Mouse (Mus musculus) liver, embryonic 11.5 days (tissue): ENCODE data around the gene Nup107. TPM values are rescaled to one million over a fixed set of nuclear protein-coding genes. Genes with fewer than 3 reads are reported as not detected.
A peak's percentile ranks its signal among the peaks of the same experiment; 100 is the strongest.

Experiments used
- ATAC-seq: fragments of 200-750 bp; cut with Nextera tagmentation; replicated peaks from 2 replicates; pipeline ENCODE4 v1.8.0; 2017; ENCODE audit warnings: moderate number of reproducible peaks, mild to moderate bottlenecking, moderate TSS enrichment, moderate library complexity; ENCODE audit not compliant: low FRiP score
- DNase-seq: peaks from one replicate; pipeline ENCODE4 v3.0.0-alpha.2; 2017; ENCODE audit warnings: low spot score
- H3K27ac ChIP-seq: fragments of 300-500 bp; sonication (generic); 2 replicates; pipeline ENCODE4 v1.5.1; 2014; ENCODE audit warnings: mild to moderate bottlenecking, low read depth, low read length, control low read depth
- H3K27me3 ChIP-seq: fragments of 300-500 bp; sonication (generic); replicated peaks from 2 replicates; pipeline ENCODE4 v1.6.1; 2014; ENCODE audit warnings: low read length, mixed read lengths; ENCODE audit not compliant: control insufficient read depth, insufficient read depth
- H3K36me3 ChIP-seq: fragments of 300-500 bp; sonication (generic); 2 replicates; pipeline ENCODE4 v1.6.1; 2014; ENCODE audit warnings: mild to moderate bottlenecking, low read length, moderate library complexity, mixed read lengths; ENCODE audit not compliant: control insufficient read depth, insufficient read depth
- H3K4me1 ChIP-seq: fragments of 300-500 bp; sonication (generic); replicated peaks from 2 replicates; pipeline ENCODE4 v1.6.1; 2014; ENCODE audit warnings: low read length, mixed read lengths; ENCODE audit not compliant: control insufficient read depth, insufficient read depth
- H3K4me2 ChIP-seq: fragments of 300-500 bp; sonication (generic); 2 replicates; pipeline ENCODE4 v1.6.1; 2014; ENCODE audit warnings: mild to moderate bottlenecking, control low read depth, moderate library complexity
- H3K4me3 ChIP-seq: fragments of 300-500 bp; sonication (generic); 2 replicates; pipeline ENCODE4 v1.5.1; 2014; ENCODE audit warnings: low read depth, low read length, control low read depth
- H3K9ac ChIP-seq: fragments of 300-500 bp; sonication (generic); 2 replicates; pipeline ENCODE4 v1.6.1; 2014; ENCODE audit warnings: low read depth, low read length, control low read depth
- H3K9me3 ChIP-seq: fragments of 300-500 bp; sonication (generic); 2 replicates; pipeline ENCODE4 v1.6.1; 2016; ENCODE audit warnings: low read length, inconsistent platforms, mixed read lengths; ENCODE audit not compliant: control insufficient read depth
- WGBS: fragments of 180-500 bp; shearing (Covaris S2); extraction: QIAGEN DNeasy Blood & Tissue Kit; methylation state at CpG from one replicate; pipeline ENCODE4 v1.1.7; 2014; 5-methylcytosine and 5-hydroxymethylcytosine counted together
- polyA plus RNA-seq: library from polyadenylated mRNA; unstranded; fragments of >200 nt; fragmentation: Nextera tagmentation; extraction: Ambion mirVana; gene quantifications from 2 replicates; pipeline ENCODE4 v1.2.1, GENCODE M21; 2014

The Nup107 gene
- polyA plus RNA-seq, 1 experiment from 2014 or later: 102 TPM

GRCm38 (mm10) chr10:117797684-117798083 lies 5.2 kb upstream of the Nup107 start:
- WGBS: 71% methylated on average over 7 of the region's 7 CpGs

GRCm38 (mm10) chr10:117797106-117797505 lies 4.6 kb upstream of the Nup107 start:
- no peak for DNase-seq
- WGBS: 86% methylated on average over 12 of the region's 12 CpGs
- no peak for ATAC-seq
- Histone ChIP-seq H3K4me1 (peaks cover 3% of the 10 kb centered on the region; the same call in 1 of the 2 replicates), H3K27ac (no peak overlapping the region), H3K4me2 (no peak overlapping the region), H3K9ac (no peak overlapping the region), H3K4me3 (no peak overlapping the region), H3K27me3 (no peaks in the 10 kb centered on the region), H3K36me3 (no peaks in the 10 kb centered on the region), H3K9me3 (no peaks in the 10 kb centered on the region)

More at GRCm38 (mm10) chr10:117797684-117798083, 5.2 kb upstream of the Nup107 start:
- no peak overlapping the region for H3K27ac ChIP-seq
- no peak overlapping the region for H3K4me3 ChIP-seq
- DNase-seq (no peak), ATAC-seq (peak; percentile 51)
- H3K27me3 ChIP-seq: no peaks in the 10 kb centered on the region
- peaks cover 3% of the 10 kb centered on the region; the same call in 1 of the 2 replicates for H3K4me1 ChIP-seq
- no peak overlapping the region for H3K4me2 ChIP-seq
- H3K9ac ChIP-seq: no peak overlapping the region
- H3K36me3 ChIP-seq: no peaks in the 10 kb centered on the region
- no peaks in the 10 kb centered on the region for H3K9me3 ChIP-seq

GRCm38 (mm10) chr10:117796181-117796580 lies 3.7 kb upstream of the Nup107 start:
- H3K27me3 ChIP-seq: no peaks in the 10 kb centered on the region
- no peak overlapping the region for H3K27ac ChIP-seq
- H3K4me1 ChIP-seq: peaks cover 7% of the 10 kb centered on the region
- H3K9ac ChIP-seq: no peak overlapping the region
- no peak for DNase-seq
- 90% methylated on average over 7 of the region's 7 CpGs for WGBS
- ATAC-seq: no peak
- H3K9me3 ChIP-seq: no peaks in the 10 kb centered on the region
- H3K36me3 ChIP-seq: no peaks in the 10 kb centered on the region
- H3K4me3 ChIP-seq: no peak overlapping the region
- no peak overlapping the region for H3K4me2 ChIP-seq

GRCm38 (mm10) chr10:117795206-117795605 lies 2.7 kb upstream of the Nup107 start:
- Histone ChIP-seq H3K4me3 (no peak overlapping the region), H3K9ac (no peak overlapping the region), H3K4me2 (no peak overlapping the region), H3K36me3 (0 out of 2 replicates have a peak, but pooled peaks cover 2% of the 10 kb centered on the region), H3K27me3 (no peaks in the 10 kb centered on the region), H3K4me1 (peaks cover 9% of the 10 kb centered on the region), H3K9me3 (no peaks in the 10 kb centered on the region), H3K27ac (no peak overlapping the region)
- 73% methylated on average over 4 of the region's 4 CpGs for WGBS
- no peak for ATAC-seq
- DNase-seq: no peak

GRCm38 (mm10) chr10:117793436-117794030 lies 1.0 kb upstream of the Nup107 start:
- H3K9ac ChIP-seq: peak overlapping the region; percentile 88; the same call in 1 of the 2 replicates
- peak overlapping the region; percentile 70 for H3K4me2 ChIP-seq
- no peaks in the 10 kb centered on the region for H3K27me3 ChIP-seq
- peak overlapping the region; percentile 82; the same call in 1 of the 2 replicates for H3K27ac ChIP-seq
- peaks cover 4% of the 10 kb centered on the region; the same call in 1 of the 2 replicates for H3K36me3 ChIP-seq
- ATAC-seq: no peak
- 62% methylated on average over 11 of the region's 11 CpGs for WGBS
- peak overlapping the region; percentile 87 for H3K4me3 ChIP-seq
- no peaks in the 10 kb centered on the region for H3K9me3 ChIP-seq
- no peak for DNase-seq
- H3K4me1 ChIP-seq: peaks cover 9% of the 10 kb centered on the region

GRCm38 (mm10) chr10:117791171-117791470 lies 1.4 kb downstream of the Nup107 start:
- no peak for DNase-seq
- H3K27ac ChIP-seq: no peak overlapping the region
- WGBS: 90% methylated on average over 2 of the region's 2 CpGs

GRCm38 (mm10) chr10:117790421-117791170 lies 1.9 kb downstream of the Nup107 start:
- 94% methylated on average over 17 of the region's 17 CpGs for WGBS
- no peak overlapping the region for H3K9ac ChIP-seq
- no peaks in the 10 kb centered on the region for H3K9me3 ChIP-seq
- no peak overlapping the region for H3K27ac ChIP-seq
- H3K4me3 ChIP-seq: peak overlapping the region; percentile 87
- ATAC-seq (no peak), DNase-seq (no peak)
- peak overlapping the region; percentile 78; the same call in 1 of the 2 replicates for H3K4me2 ChIP-seq
- peaks cover 17% of the 10 kb centered on the region for H3K36me3 ChIP-seq
- no peaks in the 10 kb centered on the region for H3K27me3 ChIP-seq
- peaks cover 9% of the 10 kb centered on the region for H3K4me1 ChIP-seq

More at GRCm38 (mm10) chr10:117791171-117791470, 1.4 kb downstream of the Nup107 start:
- Histone ChIP-seq H3K27me3 (no peaks in the 10 kb centered on the region), H3K4me1 (peaks cover 9% of the 10 kb centered on the region), H3K9me3 (no peaks in the 10 kb centered on the region), H3K9ac (peak overlapping the region; percentile 88), H3K4me3 (peak overlapping the region; percentile 87), H3K36me3 (peaks cover 17% of the 10 kb centered on the region), H3K4me2 (peak overlapping the region; percentile 78)
- ATAC-seq: no peak

- peaks cover 9% of the 10 kb centered on the region for H3K4me1 ChIP-seq
- H3K4me3 ChIP-seq: no peak overlapping the region
- H3K27me3 ChIP-seq: no peaks in the 10 kb centered on the region
- no peak overlapping the region for H3K9ac ChIP-seq
- no peak overlapping the region; the same call in 1 of the 2 replicates for H3K4me2 ChIP-seq
- ATAC-seq (no peak), DNase-seq (no peak)
- 87% methylated on average over 1 of the region's 1 CpGs for WGBS
- H3K36me3 ChIP-seq: peaks cover 17% of the 10 kb centered on the region
- H3K27ac ChIP-seq: no peak overlapping the region
- H3K9me3 ChIP-seq: no peaks in the 10 kb centered on the region
Observed at GRCm38 (mm10) chr10:117790011-117790410, 2.5 kb downstream of the Nup107 start.
